In the genomic region with DNA sequence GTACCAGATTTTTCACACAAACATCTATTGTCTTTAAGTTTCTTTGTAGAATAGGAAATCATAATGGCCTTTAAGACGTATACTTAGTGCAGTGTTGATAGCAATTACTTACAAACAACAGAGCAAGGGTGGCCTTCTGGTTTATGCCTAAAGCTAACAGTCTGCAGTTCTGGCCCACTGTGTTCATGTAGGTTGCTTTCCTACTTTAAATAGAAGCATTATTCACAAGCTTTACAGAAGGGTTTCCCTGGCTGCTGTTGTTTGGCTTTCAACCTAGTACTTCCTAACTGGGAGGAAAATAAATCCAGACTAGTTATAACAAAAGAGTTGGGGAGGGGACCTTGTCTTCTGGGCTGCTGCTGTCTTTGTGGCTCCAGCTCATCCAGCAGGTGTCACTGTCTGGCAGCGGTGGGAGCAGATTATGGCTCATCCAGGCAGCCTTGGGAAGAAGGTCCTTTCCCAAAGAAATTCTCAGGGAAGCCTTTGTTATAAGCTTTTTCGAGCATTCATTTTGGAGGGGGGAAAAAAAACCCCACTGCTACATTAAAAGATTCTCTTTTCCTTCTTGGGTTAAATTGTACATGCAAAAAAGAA, we compare ENCODE assay signal across 8 mouse cellular contexts.
A peak's percentile ranks its signal among the peaks of the same experiment; 100 is the strongest.
DNase-seq lines count a peak whose midpoint lies in the region.

No protein-coding gene starts in this region.

- DNase-seq in layer of hippocampus, adult 11-12 months (ENCODE audit: low spot score): peak; percentile 41
- no peak for DNase-seq in layer of hippocampus, adult 8-10 months (ENCODE audit: low spot score in 2 of 2)
- DNase-seq in NIH3T3 (ENCODE audit: low read depth): peak; percentile 46
- DNase-seq in embryo, embryonic 10 days (ENCODE audit: low spot score): peak; percentile 62
- peak; percentile 69 to 70 for DNase-seq in kidney, postnatal 4 days
- DNase-seq in retina, postnatal 1 day: peak; percentile 69
- DNase-seq in thymus, adult 18-20 months: no peak
- DNase-seq in yolk sac, embryonic 10.5 days (ENCODE audit: low spot score): no peak

Comparison
In these comparisons a context has a peak if more than half of its experiments do, and no peak if none do; other contexts are left out.
1. DNase-seq: peak in layer of hippocampus, adult 11-12 months (single experiment), NIH3T3 (single experiment), embryo, embryonic 10 days (single experiment), kidney, postnatal 4 days (2 of 2) and retina, postnatal 1 day (single experiment); none in layer of hippocampus, adult 8-10 months (0 of 2), thymus, adult 18-20 months (0 of 2) and yolk sac, embryonic 10.5 days (single experiment).